Mouse (Mus musculus) layer of hippocampus, adult 18-20 months (tissue): ENCODE results near the gene Txndc11. TPM values are rescaled to one million over a fixed set of nuclear protein-coding genes. Genes with fewer than 3 reads are reported as not detected.

Experiments
- DNase-seq, 2 experiments: peaks; one replicate each; pipeline ENCODE4 v3.0.0; 2022; ENCODE audit warnings: low spot score in 2 of 2
- total RNA-seq, 2 experiments: library from RNA; stranded (reverse); gene quantifications; 2 replicates each; pipeline ENCODE4 v1.2.3; 2021

The Txndc11 gene
- total RNA-seq, 2 experiments from 2014 or later = 26.4 to 28.5 TPM

DNA sequence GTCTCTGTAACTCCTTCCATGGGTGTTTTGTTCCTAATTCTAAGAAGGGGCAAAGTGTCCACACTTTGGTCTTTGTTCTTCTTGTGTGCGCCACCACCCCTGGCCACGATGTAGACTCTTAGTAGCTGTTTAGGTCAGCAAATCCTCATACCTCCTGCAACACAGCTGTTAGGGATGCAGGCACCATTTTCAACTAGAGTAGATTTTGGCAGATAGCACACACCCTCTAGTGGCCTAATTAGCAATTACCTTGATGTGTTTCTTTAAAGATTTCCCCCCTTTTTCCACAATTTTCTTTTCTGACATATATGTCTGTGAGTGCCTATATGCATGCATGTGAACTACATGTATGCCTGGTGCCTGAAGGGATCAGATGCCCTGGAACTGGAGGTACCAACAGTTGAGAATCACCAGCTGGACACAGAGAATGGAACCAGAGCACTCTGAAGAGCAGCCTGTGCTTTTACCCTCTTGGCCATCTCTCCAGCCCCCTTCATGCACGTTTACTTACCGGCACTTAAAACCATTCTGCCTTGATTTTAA, 25.2 kb downstream of the Txndc11 start:
- peak in 1 of 2 experiments; percentile 52 for DNase-seq

GRCm38 (mm10) chr16:11104905-11105304, 29.5 kb downstream of the Txndc11 start:
- no peak for DNase-seq

DNA sequence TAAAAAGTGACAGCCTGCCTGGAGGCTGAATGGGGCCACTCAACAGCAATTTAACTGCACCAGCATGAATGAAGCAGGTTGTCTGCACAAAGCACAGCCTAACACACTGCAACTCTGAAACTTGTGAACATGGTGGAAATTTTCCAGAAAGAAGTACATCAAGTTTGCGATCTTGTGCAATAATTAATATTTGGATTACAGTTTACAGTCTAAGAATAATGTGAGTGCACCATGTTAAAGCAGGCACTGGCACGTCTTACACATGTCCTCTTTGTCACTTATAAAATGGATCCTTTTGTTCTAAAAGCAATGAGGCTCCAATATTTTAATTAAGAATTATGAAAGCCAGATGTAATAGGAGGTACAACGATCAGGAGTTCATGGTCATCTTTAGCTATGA, 37.1 kb downstream of the Txndc11 start:
- no peak for DNase-seq

DNA sequence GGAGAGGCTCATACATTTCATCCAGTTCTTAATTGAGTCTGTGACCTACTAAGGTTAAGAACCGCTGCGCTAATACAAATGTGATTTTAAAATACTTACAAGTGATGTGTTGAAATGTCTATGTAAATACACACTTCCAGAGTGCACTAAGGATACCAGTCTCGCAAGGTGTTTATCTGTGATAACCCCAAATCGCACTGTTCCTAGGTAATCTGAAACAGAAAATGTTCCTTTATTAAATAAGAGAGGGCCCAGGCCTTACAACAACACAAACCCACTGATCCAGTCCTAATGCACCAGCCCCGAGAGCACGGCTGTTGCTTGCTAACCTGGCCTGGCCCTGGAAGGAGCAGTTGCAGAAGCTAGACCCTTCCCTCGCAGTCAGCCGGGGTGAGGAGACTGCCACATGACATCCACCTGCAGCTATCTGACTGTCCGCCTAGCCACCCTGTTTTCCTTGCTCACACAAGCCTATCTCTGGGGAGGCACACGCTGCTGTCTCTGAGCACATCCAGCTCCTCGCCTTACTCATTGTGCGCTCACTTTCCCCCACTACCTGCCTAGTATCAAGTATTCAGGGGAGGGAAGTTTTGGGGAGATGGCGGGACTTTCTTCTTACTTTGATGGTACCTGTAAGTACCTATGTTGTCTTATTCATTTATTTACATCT, 40.6 kb downstream of the Txndc11 start:
- DNase-seq = no peak

GRCm38 (mm10) chr16:11092523-11092922, 41.9 kb downstream of the Txndc11 start:
- DNase-seq = peak in 1 of 2 experiments; percentile 63

- DNase-seq = no peak
Measured at GRCm38 (mm10) chr16:11092061-11092460, 42.4 kb downstream of the Txndc11 start.

DNA sequence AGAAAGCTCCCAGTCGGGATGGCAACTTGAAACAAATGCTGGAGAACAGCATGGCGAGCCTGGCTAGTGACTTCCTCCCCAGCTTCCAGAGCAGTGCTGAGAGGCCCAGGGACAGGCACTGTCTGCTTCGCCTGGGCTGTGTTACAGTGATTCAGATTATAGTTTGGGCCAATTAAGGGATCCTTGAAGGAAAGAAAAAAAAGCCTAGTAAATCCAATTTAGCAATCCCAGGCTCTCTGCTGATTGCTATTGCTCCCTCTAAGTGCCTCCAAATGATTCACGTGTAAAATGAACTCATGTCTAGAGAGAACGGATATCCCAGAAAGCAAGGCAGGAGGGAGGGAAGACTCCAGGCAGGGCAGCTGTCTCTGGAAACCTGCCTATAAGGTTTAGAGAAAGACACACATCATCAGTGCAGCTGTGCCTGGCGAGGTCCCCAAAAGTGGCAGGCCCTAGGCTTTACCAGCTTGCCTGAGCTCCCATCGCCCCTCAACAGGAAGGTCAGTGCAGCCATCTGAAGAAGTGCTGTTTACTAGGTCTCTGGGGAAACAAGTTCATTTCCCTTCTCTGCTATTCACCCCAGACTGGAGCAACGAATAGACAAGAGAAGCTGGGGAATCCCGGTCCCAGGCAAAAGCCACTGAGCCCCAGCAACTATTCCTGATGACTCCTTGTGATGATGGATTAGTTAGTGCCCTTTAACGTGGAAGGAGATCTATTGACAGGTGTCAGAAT, 43.4 kb downstream of the Txndc11 start:
- no peak for DNase-seq

GRCm38 (mm10) chr16:11086856-11087588, 47.4 kb downstream of the Txndc11 start:
- DNase-seq = no peak

DNA sequence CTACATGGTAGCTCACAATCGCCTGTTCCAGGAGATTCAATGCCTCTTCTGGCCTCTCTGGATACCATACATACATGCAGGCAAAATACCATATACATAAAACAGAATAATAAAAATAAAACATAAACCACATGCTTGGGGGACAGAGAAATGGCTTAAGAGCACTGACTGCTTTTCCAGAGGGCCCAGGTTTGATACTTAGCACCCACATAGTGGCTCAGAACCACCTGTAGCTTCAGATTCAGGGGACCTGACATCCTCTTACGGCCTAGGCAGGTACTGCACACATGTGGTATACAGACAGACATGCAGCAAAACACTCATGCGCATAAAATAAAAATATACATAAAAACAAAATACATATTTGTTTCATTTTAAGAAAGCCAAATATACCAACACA, 48.2 kb downstream of the Txndc11 start:
- no peak for DNase-seq

- no peak for DNase-seq
Measured at GRCm38 (mm10) chr16:11084181-11084580, 50.3 kb downstream of the Txndc11 start.

GRCm38 (mm10) chr16:11078216-11078869, 56.1 kb downstream of the Txndc11 start:
- DNase-seq = no peak

- no peak for DNase-seq
Measured at GRCm38 (mm10) chr16:11077601-11078201, 56.7 kb downstream of the Txndc11 start.

DNA sequence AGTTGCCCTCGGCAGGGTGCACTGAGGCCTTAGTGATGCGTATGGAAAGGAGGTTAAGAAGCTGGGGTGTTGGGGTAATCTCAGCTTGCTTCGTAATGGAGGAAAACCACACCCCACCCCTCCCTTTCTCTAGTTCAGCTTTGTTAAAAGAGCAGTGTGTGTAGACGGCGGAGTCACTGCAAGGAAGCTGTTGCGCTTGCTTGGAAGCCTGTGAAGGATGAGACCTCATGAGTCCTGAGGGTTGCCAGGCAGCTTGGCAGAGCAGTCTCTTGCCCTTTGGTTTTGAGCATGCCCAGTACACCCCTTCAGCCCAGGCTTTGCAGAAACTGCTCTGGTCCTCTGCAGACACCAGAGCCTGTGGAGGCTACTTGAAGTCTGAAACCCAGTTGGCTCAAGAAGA, 61.4 kb downstream of the Txndc11 start:
- no peak for DNase-seq

GRCm38 (mm10) chr16:11072454-11072853, 62.0 kb downstream of the Txndc11 start:
- DNase-seq = no peak

GRCm38 (mm10) chr16:11071887-11072286, 62.6 kb downstream of the Txndc11 start:
- DNase-seq = no peak

DNA sequence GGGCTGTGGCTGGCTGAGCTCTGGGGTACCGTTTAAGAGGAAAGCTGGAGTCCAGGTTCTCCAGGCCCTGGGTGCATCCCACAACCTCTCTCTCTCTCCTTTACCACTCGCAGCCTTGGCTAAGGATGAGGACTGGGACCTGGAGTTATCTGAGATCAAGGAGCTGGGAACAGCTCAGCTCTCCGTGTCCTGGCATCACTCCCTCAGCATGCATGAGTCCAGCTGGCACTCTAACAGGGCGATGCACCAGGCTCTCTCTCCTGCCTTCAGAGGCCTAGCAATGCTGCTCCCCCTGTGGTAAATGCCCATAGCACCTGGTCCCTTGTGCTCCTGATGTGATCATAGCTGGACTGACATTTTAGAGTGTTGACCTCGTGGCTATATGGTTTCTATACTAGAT, 63.3 kb downstream of the Txndc11 start:
- peak in 1 of 2 experiments; percentile 45 for DNase-seq

GRCm38 (mm10) chr16:11069710-11070420, 64.6 kb downstream of the Txndc11 start:
- no peak for DNase-seq

GRCm38 (mm10) chr16:11069271-11069670, 65.2 kb downstream of the Txndc11 start:
- no peak for DNase-seq

- DNase-seq = no peak
Measured at GRCm38 (mm10) chr16:11068666-11069065, 65.8 kb downstream of the Txndc11 start.

- no peak for DNase-seq
Measured at GRCm38 (mm10) chr16:11066833-11067191, 67.6 kb downstream of the Txndc11 start.
